Mouse (Mus musculus): ENCODE results near the gene Cetn3. TPM values are rescaled to one million over a fixed set of nuclear protein-coding genes. Genes with fewer than 3 reads are reported as not detected.

The Cetn3 gene
- 100 to 1,000 TPM; 195 to 203 TPM for total RNA-seq (2021)

DNA sequence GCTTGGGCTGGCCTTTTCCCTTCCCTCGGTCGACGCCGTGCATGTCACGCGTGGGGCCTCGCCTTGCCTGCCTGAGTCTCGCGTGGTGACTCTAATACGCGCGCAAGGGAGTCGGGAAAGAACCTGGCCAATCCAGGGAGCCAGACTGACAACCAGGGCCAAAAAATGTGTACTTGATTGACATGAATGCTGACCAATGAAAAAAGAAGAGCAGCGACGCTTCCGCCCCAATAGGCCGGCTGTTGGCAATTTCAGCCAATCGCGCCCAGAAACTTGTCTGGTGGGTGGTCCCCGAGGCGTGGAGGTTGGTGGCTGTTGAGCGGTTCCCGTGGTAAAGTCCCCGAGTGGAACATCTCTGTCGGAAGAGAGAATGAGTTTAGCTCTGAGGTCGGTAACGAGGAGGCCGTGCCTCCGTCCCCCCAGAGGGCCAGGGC, at the start of gene Cetn3:
Gene Cetn3, plus strand, starts transcription at position 107 of the 434 bp plus-strand sequence.
- peak; percentile 95 for DNase-seq (ENCODE audit: extremely low spot score in 1 of 2, low spot score in 2 of 2)
- intact Hi-C loops (cut with DNase I): loop anchor here (10.0 kb wide), 3 partner anchors 522 to 1942 kb away; no protein-coding TSS in a partner anchor

DNA sequence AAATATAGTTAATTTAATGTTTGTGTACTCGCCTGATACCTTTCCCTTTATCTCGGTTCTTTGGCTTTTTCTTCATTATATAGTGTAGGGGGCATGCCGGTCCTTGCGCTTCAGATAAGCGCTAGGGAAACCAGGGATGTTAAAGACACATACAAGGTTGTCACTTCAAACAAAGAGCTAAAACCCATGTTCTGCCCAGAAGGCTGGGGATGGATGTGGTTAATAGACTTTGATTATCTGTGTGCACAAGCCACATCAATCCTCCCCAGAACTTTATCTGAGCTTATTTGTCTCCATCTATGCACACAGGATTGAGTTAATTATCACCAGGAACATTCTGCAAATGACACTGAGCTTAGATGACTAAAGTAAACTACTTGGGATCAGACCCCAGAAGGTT, 46.3 kb upstream of the Cetn3 start:
- no peak for DNase-seq (ENCODE audit: extremely low spot score in 1 of 2, low spot score in 2 of 2)
- intact Hi-C loops (cut with DNase I): no loop called here

DNA sequence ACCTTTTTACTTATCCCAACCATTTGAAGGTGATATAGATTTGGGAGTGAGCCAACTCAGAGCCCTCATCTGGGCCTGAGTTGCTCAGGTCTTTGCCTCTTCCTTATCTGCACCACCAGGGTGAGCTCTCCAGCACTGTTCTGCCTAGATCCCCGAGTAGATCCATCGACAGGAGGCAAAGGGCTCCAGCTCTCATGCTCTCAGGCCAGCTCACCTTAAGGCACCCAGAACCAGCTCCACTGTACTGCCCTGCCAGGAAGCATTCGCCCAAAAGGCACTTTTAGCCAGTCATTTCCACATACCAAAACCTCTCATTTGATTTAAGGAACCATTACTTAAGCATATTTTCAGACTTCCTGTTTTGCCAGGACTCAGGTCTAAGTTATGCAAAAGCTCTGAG, 42.0 kb upstream of the Cetn3 start:
- no peak for DNase-seq (ENCODE audit: extremely low spot score in 1 of 2, low spot score in 2 of 2)
- intact Hi-C loops (cut with DNase I): no loop called here

DNA sequence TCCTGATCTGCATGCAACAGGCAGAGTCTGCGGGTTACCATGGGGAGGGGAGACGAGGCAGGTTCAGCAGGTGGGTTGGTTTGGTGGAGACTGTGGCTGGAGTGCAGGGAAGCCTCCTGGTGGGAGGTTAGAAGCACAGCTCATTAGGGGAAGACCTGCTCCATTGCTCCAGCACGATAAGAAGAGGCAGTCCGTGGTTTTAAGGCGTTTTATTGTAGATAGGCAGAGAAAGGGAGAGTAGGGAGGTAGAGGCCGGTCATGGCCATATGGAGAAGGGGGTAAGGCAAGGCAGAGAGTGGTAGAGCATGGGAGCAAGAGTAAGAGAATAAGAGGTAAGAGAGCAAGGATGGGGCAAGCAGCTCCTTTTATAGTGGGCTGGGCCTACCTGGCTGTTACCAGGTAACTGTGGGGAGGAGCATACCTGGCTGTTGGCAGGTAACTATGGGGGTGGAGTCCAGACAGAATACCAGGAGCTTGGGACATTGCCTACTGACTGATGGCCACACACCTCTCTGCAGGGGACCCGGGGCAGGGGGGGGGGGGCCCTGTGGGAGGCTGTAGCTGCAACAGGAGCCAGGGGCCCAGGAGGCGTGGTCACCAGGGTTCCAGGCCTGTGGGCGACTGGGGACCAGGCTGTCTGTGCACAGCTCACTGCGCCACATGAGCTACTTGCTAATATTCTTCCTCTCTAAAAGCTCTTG, 39.3 kb upstream of the Cetn3 start:
- no peak for DNase-seq (ENCODE audit: extremely low spot score in 1 of 2, low spot score in 2 of 2)
- intact Hi-C loops (cut with DNase I): no loop called here

DNA sequence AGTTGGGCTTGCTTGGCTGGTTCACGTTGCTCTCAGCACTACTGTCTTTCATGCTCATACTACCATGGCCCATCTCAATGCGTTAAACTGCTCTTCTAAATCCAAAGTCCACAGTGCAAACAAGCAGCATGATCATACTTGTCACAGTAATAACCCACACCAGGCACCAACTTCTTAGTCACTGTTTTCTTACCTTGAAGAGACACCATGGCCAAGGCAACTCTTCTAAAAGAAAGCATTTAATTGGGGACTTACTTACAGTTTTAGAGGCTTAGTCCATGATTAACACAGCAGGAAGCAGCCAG, 38.8 kb upstream of the Cetn3 start:
- intact Hi-C loops (cut with DNase I): no loop called here

DNA sequence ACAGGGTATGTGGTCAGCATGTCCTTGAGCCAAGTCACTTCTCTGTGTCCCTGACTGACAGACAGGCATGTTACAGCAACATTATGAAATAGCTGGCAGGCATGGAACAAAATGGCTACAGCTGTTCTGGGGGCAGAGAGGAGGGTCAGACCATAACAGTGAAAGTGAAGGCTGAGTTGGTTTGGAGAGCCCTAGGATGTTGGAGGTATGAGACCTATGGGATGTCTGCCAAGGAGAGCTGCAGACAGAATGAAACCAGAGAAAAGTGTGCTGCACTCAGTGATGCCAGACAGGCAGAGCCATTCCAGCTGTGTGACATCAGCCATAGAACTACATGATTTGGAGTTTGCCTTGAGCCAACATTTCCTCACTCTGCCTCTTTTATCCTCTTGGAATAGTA, 28.0 kb upstream of the Cetn3 start:
- DNase-seq (ENCODE audit: extremely low spot score in 1 of 2, low spot score in 2 of 2): no peak
- intact Hi-C loops (cut with DNase I): loop anchor here (10.0 kb wide), 1 partner anchor 870 kb away; the partner anchor contains the start of gene Arrdc3

More for the DNA sequence above, 38.8 kb upstream of the Cetn3 start:
- no peak for DNase-seq (ENCODE audit: extremely low spot score in 1 of 2, low spot score in 2 of 2)

DNA sequence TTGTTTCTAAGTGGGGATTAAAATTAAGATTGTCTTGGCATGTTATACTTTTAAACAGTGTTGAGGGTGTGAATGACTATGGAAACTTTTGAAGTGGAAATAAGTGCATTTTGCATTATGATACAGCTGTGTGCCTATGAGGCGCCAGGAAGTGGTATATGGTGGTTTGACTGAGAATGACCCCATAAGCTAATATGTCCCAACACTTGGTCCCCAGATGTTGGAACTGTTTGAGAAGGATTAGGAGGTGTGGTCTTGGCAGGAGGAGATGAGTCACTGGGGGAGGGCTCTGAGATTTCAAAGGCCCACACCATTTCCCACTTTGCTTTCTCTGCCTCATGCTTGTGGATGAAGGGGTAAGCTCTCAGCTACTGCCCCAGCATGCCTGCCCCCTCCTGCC, 27.6 kb upstream of the Cetn3 start:
- intact Hi-C loops (cut with DNase I): loop anchor here (10.0 kb wide), 1 partner anchor 871 kb away; the partner anchor contains the start of gene Arrdc3
- DNase-seq (ENCODE audit: extremely low spot score in 1 of 2, low spot score in 2 of 2): no peak

DNA sequence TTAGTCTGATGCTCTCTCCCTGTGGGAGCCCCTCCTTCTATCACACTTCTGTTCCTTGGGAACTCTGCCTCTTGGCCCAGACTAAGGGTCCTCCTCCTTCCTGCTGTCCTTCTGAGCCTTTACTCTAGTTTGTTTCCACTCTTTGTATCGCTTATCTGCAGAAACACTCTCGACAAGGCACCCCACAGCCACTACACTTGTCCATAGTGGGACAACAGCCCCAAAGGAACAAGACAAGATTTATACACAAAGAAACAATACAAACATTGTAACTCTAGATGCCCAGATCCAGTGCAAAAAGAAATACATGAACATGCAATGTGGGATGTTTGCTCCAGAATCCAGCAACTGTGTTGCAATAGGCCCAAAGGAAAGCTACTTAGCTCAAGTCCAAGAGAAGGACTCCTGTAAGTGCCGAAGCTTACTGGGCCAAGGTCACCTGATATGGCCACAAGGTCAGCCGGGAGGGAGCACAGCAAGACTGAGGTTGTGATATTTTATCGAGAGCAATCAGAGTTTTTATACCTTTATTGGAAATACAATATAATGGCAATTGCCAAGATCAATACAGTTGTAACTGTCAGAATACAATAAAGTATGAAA, 25.7 kb upstream of the Cetn3 start:
- no peak for DNase-seq (ENCODE audit: extremely low spot score in 1 of 2, low spot score in 2 of 2)
- intact Hi-C loops (cut with DNase I): loop anchor here (10.0 kb wide), 1 partner anchor 872 kb away; the partner anchor contains the start of gene Arrdc3

DNA sequence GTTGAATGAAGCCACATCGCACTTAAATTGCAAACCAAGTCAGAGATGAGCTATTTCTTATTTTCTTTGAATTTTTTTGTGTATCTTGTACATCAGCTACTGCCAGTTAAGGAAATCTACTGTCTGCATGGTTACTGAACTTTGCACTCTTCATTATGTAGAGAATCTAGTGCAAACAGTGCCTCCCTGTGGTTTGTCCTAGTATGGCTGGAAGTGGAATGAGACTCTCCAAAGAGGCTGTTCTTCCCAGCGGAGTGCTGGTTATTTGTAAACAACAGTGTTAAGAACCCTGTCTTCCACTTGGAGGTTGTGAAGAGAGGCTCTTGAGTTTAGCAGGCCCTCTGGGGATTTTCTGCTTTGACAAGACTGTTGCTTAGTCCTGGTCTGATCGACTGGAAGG, 22.5 kb upstream of the Cetn3 start:
- intact Hi-C loops (cut with DNase I): loop anchor here (5.0 to 10.0 kb wide), 2 partner anchors 118 to 1894 kb away; no protein-coding TSS in a partner anchor

DNA sequence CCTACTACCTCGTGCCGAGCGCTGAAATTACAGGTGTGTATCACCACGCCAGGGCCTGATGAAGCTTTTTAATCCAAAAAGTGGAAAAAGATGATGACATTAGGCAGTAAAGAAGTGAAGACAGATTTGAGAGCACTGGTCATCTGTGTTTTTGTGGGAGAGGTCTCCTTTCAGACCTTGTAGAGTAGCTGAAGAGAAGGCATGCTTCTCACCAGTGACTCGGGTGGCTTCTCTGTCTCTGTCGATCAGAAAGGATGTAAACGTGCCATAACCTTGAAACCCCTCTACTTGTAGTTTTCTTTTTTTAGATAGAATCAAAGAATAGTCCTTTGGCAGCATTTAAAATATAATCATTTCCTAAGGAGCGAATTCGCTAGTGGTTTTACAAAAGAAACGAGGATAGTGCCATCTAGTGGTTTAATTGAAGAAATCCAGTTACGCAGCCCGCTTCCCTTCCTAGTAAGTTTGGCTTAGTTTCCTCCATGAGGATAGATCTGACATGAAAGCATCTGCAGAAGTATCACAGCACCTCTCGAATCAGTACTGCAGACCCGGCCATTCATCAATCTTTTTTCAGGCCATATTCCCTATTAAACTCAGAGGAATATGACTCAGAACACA, 21.2 kb upstream of the Cetn3 start:
- peak in 1 of 2 experiments; percentile 64 for DNase-seq (ENCODE audit: extremely low spot score in 1 of 2, low spot score in 2 of 2)
- intact Hi-C loops (cut with DNase I): loop anchor here (1.0 to 10.0 kb wide), 3 partner anchors 119 to 1893 kb away; no protein-coding TSS in a partner anchor

More for the DNA sequence above, 22.5 kb upstream of the Cetn3 start:
- DNase-seq (ENCODE audit: extremely low spot score in 1 of 2, low spot score in 2 of 2): peak in 1 of 2 experiments; percentile 44

DNA sequence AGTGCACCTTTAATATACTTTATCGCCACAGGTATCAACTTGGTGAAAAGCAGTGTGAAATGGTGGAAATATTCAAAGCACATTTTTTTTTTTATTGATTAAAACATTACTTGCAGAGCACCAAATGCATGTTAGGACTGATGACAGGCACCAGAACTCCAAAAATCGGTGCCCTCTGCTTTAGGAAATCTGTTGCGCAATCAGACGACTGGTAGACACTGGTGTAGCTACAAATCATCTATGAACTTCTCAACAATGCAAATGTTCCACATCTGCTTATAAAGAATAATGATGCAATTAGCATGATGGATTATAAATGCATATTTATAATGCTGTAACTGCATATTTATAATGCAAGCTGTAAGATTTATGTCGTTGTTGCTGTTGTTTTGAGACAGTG, 18.7 kb upstream of the Cetn3 start:
- intact Hi-C loops (cut with DNase I): loop anchor here (5.0 to 10.0 kb wide), 2 partner anchors 122 to 1891 kb away; no protein-coding TSS in a partner anchor
- no peak for DNase-seq (ENCODE audit: extremely low spot score in 1 of 2, low spot score in 2 of 2)

DNA sequence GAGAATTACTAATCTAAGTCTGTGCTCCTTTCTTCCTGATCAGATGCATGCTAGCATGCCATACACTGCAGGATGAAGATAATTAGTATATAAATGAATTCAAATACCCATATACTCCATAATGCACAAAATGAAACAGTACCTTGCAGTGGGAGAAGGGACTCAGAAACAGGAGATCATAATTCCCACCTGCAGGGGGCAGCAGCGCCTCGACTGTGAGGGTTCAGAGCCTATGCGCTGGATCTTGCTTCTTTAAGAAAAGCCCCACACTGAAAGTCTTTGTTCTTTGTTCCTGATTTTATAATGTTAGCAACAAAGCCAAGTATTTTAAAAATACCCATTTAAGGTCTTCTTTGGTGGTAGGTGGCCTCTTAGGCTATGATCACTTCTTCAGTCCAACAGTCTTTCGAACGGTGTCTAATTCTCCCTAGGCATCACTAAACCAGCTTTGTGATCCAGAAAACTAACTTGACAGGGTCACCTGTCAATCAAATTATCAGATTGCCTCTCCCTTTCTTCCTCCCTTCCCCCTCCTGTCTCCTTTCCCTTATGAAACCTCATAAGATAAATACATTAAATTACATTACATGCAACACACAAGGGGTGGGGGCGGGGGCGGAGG, 15.7 kb upstream of the Cetn3 start:
- peak; percentile 85 to 88 for DNase-seq (ENCODE audit: extremely low spot score in 1 of 2, low spot score in 2 of 2)
- intact Hi-C loops (cut with DNase I): loop anchor here (10.0 kb wide), 1 partner anchor 1888 kb away; no protein-coding TSS in a partner anchor

DNA sequence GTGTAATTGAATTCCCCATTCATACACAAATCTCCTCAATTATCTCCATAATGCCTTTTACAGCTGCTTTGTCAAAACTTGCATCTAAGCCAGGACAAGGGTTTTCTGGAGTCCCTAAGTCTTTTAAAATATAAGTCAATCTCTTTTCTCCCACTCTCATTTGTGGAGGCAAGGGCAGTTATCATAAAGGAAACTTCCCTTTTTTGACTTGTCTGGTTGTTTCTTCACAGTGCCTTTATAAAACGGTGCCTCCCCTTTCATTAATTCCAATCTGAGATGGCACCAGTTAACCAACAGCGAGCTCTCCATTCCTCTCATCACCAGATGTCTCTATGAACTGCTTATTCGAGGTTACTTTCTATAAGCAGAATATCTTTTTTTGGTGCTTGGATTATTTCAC, 6.7 kb upstream of the Cetn3 start:
- DNase-seq (ENCODE audit: extremely low spot score in 1 of 2, low spot score in 2 of 2): no peak
- intact Hi-C loops (cut with DNase I): no loop called here

DNA sequence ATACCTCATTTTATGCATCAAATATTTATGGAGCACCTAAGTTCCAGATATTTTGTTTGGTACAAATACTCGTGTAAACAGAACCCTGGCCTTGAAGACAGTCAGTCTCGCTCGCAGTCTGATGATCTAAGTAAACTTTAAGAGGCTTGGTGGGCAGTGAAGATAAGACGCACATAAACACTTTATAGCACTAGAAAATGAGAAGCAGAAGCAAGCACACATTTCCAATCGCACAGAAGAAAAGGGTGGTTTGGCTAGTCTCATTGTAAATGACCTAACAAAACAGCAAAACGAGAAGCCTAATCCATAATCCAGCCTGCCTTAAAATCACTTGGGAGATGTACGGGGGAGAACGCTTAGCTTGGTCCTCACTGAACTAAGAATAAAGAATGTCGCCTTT, 402 bp upstream of the Cetn3 start:
- intact Hi-C loops (cut with DNase I): loop anchor here (10.0 kb wide), 3 partner anchors 522 to 1942 kb away; no protein-coding TSS in a partner anchor

DNA sequence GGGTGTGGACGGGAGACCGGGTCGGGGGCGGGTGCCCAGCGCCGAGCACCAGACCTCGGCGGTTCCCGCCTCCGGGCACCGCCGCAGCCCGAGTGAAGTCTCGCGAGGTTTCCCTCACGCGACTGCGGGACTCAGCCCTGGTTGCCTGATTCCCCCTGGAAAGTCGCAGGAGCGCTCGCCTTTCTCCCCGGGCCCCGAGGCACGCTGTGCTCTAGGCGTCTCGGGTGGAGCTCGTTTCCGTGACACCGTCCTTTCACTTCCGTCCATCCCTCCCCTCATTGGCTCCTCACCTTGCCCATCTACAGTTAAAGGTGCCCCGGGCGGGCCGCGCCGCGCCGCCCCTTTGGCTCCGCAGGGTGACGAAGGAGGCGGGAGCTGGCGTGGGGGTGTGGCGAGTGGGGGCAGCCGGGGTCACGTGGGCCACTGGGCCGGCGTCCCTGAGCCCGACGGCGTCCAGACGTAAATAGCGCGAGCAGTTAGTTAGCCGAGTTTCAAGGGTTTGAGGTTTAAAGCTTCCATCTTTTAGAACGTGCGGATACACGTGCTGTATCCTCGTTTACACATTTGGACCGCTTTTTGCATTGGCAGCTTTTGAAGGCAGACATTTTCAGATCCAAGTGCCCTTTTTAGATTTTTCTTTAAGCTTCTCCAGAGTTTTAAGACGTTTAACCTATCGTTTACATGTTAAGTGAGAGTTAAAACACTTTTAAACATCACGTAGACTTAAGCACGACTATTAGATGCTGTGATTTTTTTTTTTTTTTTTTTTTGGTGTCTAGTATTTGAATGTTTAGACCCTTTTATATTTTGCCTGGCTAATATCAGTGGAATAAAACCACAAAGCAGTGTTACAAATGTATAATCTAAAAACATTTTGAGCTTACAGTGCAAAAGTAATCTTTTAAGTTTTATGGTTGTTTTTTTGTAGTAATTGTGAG, 797 bp downstream of the Cetn3 start:
- DNase-seq (ENCODE audit: extremely low spot score in 1 of 2, low spot score in 2 of 2): peak; percentile 96 to 99
- intact Hi-C loops (cut with DNase I): loop anchor here (2.0 to 10.0 kb wide), 4 partner anchors 521 to 1941 kb away; no protein-coding TSS in a partner anchor

More for the DNA sequence above, 402 bp upstream of the Cetn3 start:
- no peak for DNase-seq (ENCODE audit: extremely low spot score in 1 of 2, low spot score in 2 of 2)

DNA sequence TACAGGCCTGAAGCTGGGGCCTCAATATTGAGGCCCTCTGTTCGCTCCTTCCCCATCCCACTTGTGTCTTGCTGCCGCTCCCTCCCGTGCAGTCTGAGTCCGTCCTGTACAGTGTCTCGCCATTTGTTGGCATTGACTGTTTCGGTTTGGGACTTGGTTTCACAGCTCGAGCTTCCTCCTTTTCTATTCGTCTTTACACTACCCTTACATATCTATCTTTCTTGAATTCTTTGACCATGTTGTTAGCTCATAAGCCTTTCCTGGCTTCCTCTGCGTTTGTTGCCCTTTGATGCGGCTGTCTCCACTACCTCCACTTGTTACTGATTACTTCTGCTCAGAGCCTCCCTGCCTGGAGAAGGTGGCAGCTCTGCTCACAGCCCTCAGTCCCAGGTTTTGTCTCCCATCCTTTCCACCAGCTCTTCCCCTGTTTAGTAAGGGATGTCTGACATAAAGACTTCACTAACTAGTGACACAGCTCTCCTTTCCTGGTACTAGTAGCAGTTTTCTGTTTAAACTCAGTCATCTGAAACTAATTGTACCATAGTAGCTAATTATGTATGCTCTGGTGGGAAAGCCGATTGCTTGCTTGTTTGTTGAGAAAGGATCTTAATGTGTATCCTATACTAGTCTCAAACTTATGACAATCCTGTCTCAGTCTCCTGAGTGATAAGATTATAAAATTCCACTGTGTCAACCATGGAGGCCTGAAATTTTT, 3.0 kb downstream of the Cetn3 start:
- intact Hi-C loops (cut with DNase I): loop anchor here (2.0 to 10.0 kb wide), 5 partner anchors 156 to 1939 kb away; no protein-coding TSS in a partner anchor
- no peak for DNase-seq (ENCODE audit: extremely low spot score in 1 of 2, low spot score in 2 of 2)

DNA sequence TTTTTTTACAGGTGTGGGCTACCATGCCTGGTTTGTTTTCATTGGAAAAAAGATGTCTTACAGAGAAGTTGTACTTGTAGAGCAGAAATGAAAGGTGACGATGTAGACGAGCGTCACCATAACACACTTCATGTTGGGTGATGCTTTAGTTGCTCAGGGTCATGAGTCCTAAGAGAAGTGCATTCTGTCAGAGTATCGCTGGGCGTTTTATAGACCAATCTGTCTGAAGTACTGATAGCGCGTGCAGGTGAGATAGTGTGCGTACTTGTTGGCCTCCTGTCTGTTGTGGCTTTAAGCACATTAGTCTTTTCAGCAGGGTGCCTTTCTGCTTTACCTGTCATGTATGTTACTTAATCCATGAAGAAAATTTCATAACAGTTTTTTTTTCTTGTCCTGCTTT, 7.3 kb downstream of the Cetn3 start:
- DNase-seq (ENCODE audit: extremely low spot score in 1 of 2, low spot score in 2 of 2): no peak
- intact Hi-C loops (cut with DNase I): no loop called here
